ENCODE assay signal across 7 mouse cellular contexts in genomic region chr12:76694801-76695505, GRCm38 (mm10). TPM values are rescaled to one million over a fixed set of nuclear protein-coding genes. Genes with fewer than 3 reads are reported as not detected.
DNase-seq lines count a peak whose midpoint lies in the region; ATAC-seq and TF ChIP-seq lines count a peak whose summit lies in the region.

No protein-coding gene starts in this region.

- TF ChIP-seq CTCF in CH12.LX (conservative IDR thresholded peaks at IDR 0.05 in 1 of 2, IDR thresholded peaks at IDR 0.05 in 1 of 2; ENCODE audit: low read depth in 2 of 2, low read length in 2 of 2): no peak
- TF ChIP-seq CTCF in left cerebral cortex, adult 2 months (IDR thresholded peaks at IDR 0.05): no peak; the same call in 1 of the 2 replicates

- DNase-seq in CH12.LX (ENCODE audit: extremely low read depth) (peak; percentile 82), R1 (ENCODE audit: low read depth, low spot score) (peak; percentile 98)
- peak; percentile 31 for DNase-seq in embryonic facial prominence, embryonic 11.5 days (ENCODE audit: low spot score)
- DNase-seq in left cerebral cortex, adult 2 months (ENCODE audit: extremely low spot score in 1 of 2, low spot score in 2 of 2): peak in 1 of 2 experiments; percentile 48
- peak; percentile 40 for DNase-seq in splenic B cell, adult 2 months (ENCODE audit: low read depth, low spot score)

- H3K9ac ChIP-seq in CH12.LX (ENCODE audit: insufficient read depth, low read depth): no peak overlapping the region
- H3K9ac ChIP-seq in embryonic facial prominence, embryonic 11.5 days (replicated peaks; ENCODE audit: low read length): peak overlapping the region; percentile 19; the same call in 1 of the 2 replicates
- H3K9ac ChIP-seq in hindbrain, embryonic 12.5 days: no peak overlapping the region

- peak overlapping the region; percentile 41 for H3K4me2 ChIP-seq in CH12.LX (ENCODE audit: insufficient read depth, low read depth, poor library complexity, severe bottlenecking)
- H3K4me2 ChIP-seq in embryonic facial prominence, embryonic 11.5 days (ENCODE audit: low read depth, low read length): peak overlapping the region; percentile 39
- peak overlapping the region; percentile 54 for H3K4me2 ChIP-seq in hindbrain, embryonic 12.5 days (replicated peaks)

- TF ChIP-seq EP300 in CH12.LX (IDR thresholded peaks at IDR 0.05; ENCODE audit: low read length): peak; percentile 89

- ATAC-seq in embryonic facial prominence, embryonic 11.5 days (replicated peaks; ENCODE audit: insufficient number of reproducible peaks, low FRiP score, low TSS enrichment, low read depth): no peak
- ATAC-seq in hindbrain, embryonic 12.5 days (ENCODE audit: low FRiP score): no peak
- 0 out of 2 replicates have a peak, but pooled peaks have one; percentile 38 for ATAC-seq in megakaryocyte-erythroid progenitor cell, adult 5-6 weeks (replicated peaks; ENCODE audit: low FRiP score, low TSS enrichment, poor library complexity, severe bottlenecking)

- TF ChIP-seq POLR2A in CH12.LX (IDR thresholded peaks at IDR 0.05; ENCODE audit: low read depth, low read length): peak; percentile 47; the same call in 1 of the 2 replicates

- dilution Hi-C loops in CH12.LX (cut with MboI; ENCODE audit: extremely low pct_ligation_motif_present, extremely low pct_unique_long_range_greater_than_20kb, low sequenced_read_pairs): no loop called here

- H3K27me3 ChIP-seq in CH12.LX (replicated peaks): peaks cover 19% of the 10 kb centered on the region
- no peaks in the 10 kb centered on the region for H3K27me3 ChIP-seq in embryonic facial prominence, embryonic 11.5 days (ENCODE audit: control insufficient read depth, insufficient read depth, low read length)
- H3K27me3 ChIP-seq in hindbrain, embryonic 12.5 days: peaks cover 4% of the 10 kb centered on the region; the same call in 1 of the 2 replicates
- H3K27me3 ChIP-seq in splenic B cell, adult 2 months (ENCODE audit: control insufficient read depth, insufficient read depth, low read length, poor library complexity, severe bottlenecking): no peaks in the 10 kb centered on the region

- H3K4me3 ChIP-seq in CH12.LX (replicated peaks in 1 of 3; ENCODE audit: low read depth in 2 of 3, low read length in 2 of 3, poor library complexity in 1 of 3): peak overlapping the region in 2 of 3 experiments; percentile 1 to 21
- 0 out of 2 replicates have a peak overlapping the region, but pooled peaks have one; percentile 21 for H3K4me3 ChIP-seq in embryonic facial prominence, embryonic 11.5 days (ENCODE audit: low read depth, low read length)
- H3K4me3 ChIP-seq in hindbrain, embryonic 12.5 days: peak overlapping the region; percentile 23
- H3K4me3 ChIP-seq in left cerebral cortex, adult 2 months: peak overlapping the region; percentile 39

- H3K79me2 ChIP-seq in CH12.LX (replicated peaks; ENCODE audit: control insufficient read depth, extremely low read depth, insufficient read depth, poor library complexity, severe bottlenecking): no peaks in the 10 kb centered on the region

- in situ Hi-C loops in CH12.LX (cut with MboI; ENCODE audit: low pct_ligation_motif_present, low pct_unique_long_range_greater_than_20kb, low sequenced_read_pairs): no loop called here

- TF ChIP-seq RAD21 in CH12.LX (IDR thresholded peaks at IDR 0.05; ENCODE audit: low read depth, low read length): no peak; the same call in none of the 2 replicates

- intact Hi-C loops in left cerebral cortex, adult 2 months (cut with DNase I): loop anchor here (5.0 kb wide), 1 partner anchor 122 kb away; no protein-coding TSS in a partner anchor

- H3K27ac ChIP-seq in CH12.LX (ENCODE audit: insufficient read depth, low read depth): peak overlapping the region; percentile 5; the same call in 1 of the 2 replicates
- H3K27ac ChIP-seq in embryonic facial prominence, embryonic 11.5 days (replicated peaks; ENCODE audit: low read depth, low read length): no peak overlapping the region
- H3K27ac ChIP-seq in hindbrain, embryonic 12.5 days: peak overlapping the region; percentile 30; the same call in 1 of the 2 replicates
- peak overlapping the region; percentile 42 for H3K27ac ChIP-seq in left cerebral cortex, adult 2 months

- WGBS in embryonic facial prominence, embryonic 11.5 days: 7% methylated on average over 17 of the region's 17 CpGs
- WGBS in hindbrain, embryonic 12.5 days: 3% methylated on average over 17 of the region's 17 CpGs

- peaks cover 5 to 20% of the 10 kb centered on the region in 2 experiments for H3K4me1 ChIP-seq in CH12.LX (ENCODE audit: control insufficient read depth in 1 of 2, insufficient read depth in 2 of 2)
- H3K4me1 ChIP-seq in embryonic facial prominence, embryonic 11.5 days (ENCODE audit: control insufficient read depth, insufficient read depth, low read length): no peaks in the 10 kb centered on the region
- H3K4me1 ChIP-seq in hindbrain, embryonic 12.5 days: peaks cover 7% of the 10 kb centered on the region

- no peaks in the 10 kb centered on the region for H3K9me3 ChIP-seq in CH12.LX (replicated peaks; ENCODE audit: low read length)
- no peaks in the 10 kb centered on the region for H3K9me3 ChIP-seq in embryonic facial prominence, embryonic 11.5 days (replicated peaks; ENCODE audit: control insufficient read depth, low read length)
- no peaks in the 10 kb centered on the region for H3K9me3 ChIP-seq in hindbrain, embryonic 12.5 days (replicated peaks)

- no peaks in the 10 kb centered on the region for H3K36me3 ChIP-seq in CH12.LX (replicated peaks in 1 of 2; ENCODE audit: control insufficient read depth in 1 of 2, insufficient read depth in 1 of 2, low read length in 1 of 2)
- H3K36me3 ChIP-seq in embryonic facial prominence, embryonic 11.5 days (replicated peaks; ENCODE audit: control insufficient read depth, insufficient read depth, low read depth, low read length): no peaks in the 10 kb centered on the region
- no peaks in the 10 kb centered on the region for H3K36me3 ChIP-seq in hindbrain, embryonic 12.5 days
- H3K36me3 ChIP-seq in splenic B cell, adult 2 months (ENCODE audit: control insufficient read depth, insufficient read depth, low read length, poor library complexity, severe bottlenecking): no peaks in the 10 kb centered on the region

TF ChIP-seq in CH12.LX, 34 proteins besides CTCF, POLR2A, EP300 and RAD21:
- TF ChIP-seq MAX (IDR thresholded peaks at IDR 0.05; ENCODE audit: low read length) (peak; percentile 54; the same call in 1 of the 2 replicates), POLR2AphosphoS2 (IDR thresholded peaks at IDR 0.05; ENCODE audit: low read depth, low read length) (no peak), HCFC1 (IDR thresholded peaks at IDR 0.05; ENCODE audit: low read depth, low read length) (no peak), USF2 (conservative IDR thresholded peaks at IDR 0.05; ENCODE audit: low read depth, low read length) (no peak), ELF1 (IDR thresholded peaks at IDR 0.05; ENCODE audit: low read depth, low read length) (0 out of 2 replicates have a peak, but pooled peaks have one; percentile 40), MEF2A (IDR thresholded peaks at IDR 0.05; ENCODE audit: borderline replicate concordance, low read depth, low read length) (peak; percentile 59; the same call in 1 of the 2 replicates), JUN (IDR thresholded peaks at IDR 0.05; ENCODE audit: insufficient read depth, low read depth, low read length) (peak; percentile 80), TBP (conservative IDR thresholded peaks at IDR 0.05; ENCODE audit: low read depth, low read length) (0 out of 2 replicates have a peak, but pooled peaks have one; percentile 17), ZKSCAN1 (IDR thresholded peaks at IDR 0.05; ENCODE audit: borderline replicate concordance, low read depth, low read length) (no peak), TCF12 (IDR thresholded peaks at IDR 0.05; ENCODE audit: low read depth, low read length) (peak; percentile 87), USF1 (IDR thresholded peaks at IDR 0.05; ENCODE audit: low read depth, low read length) (no peak), MAZ (IDR thresholded peaks at IDR 0.05; ENCODE audit: low read depth, low read length) (peak; percentile 29; the same call in 1 of the 2 replicates), ZC3H11A (IDR thresholded peaks at IDR 0.05; ENCODE audit: low read depth, low read length) (no peak), IRF4 (IDR thresholded peaks at IDR 0.05; ENCODE audit: low read depth, low read length) (peak; percentile 81), ETS1 (conservative IDR thresholded peaks at IDR 0.05; ENCODE audit: low read depth, low read length) (peak; percentile 88), MAFK (IDR thresholded peaks at IDR 0.05; ENCODE audit: insufficient replicate concordance, low read length) (0 out of 2 replicates have a peak, but pooled peaks have one; percentile 43), SMC3 (IDR thresholded peaks at IDR 0.05; ENCODE audit: low read depth, low read length) (no peak), GABPA (IDR thresholded peaks at IDR 0.05; ENCODE audit: insufficient replicate concordance, low read depth, low read length) (no peak), SIN3A (IDR thresholded peaks at IDR 0.05; ENCODE audit: low read length) (peak; percentile 35; the same call in 1 of the 2 replicates), ZMIZ1 (IDR thresholded peaks at IDR 0.05; ENCODE audit: low read depth, low read length) (no peak), BHLHE40 (IDR thresholded peaks at IDR 0.05; ENCODE audit: low read depth, low read length) (peak; percentile 74), RCOR1 (conservative IDR thresholded peaks at IDR 0.05; ENCODE audit: low read depth, low read length) (0 out of 2 replicates have a peak, but pooled peaks have one; percentile 35), MXI1 (IDR thresholded peaks at IDR 0.05; ENCODE audit: low read depth, low read length) (peak; percentile 25; the same call in 1 of the 2 replicates), JUND (conservative IDR thresholded peaks at IDR 0.05; ENCODE audit: low read depth, low read length) (peak; percentile 17; the same call in 1 of the 2 replicates), NELFE (IDR thresholded peaks at IDR 0.05; ENCODE audit: low read depth, low read length) (peak; percentile 22; the same call in 1 of the 2 replicates)

RNA-seq across cellular contexts. Expression of gene Sptb, which starts 15.4 kb away (rescaled TPM):
- 0.04 and 0.08 TPM in 2 replicates for total RNA-seq in CH12.LX (2012; rRNA removed)
- 0.01 and 0.03 TPM in 2 replicates for total RNA-seq in CH12.LX (2014; rRNA removed)
- polyA plus RNA-seq in CH12.LX (2012; ENCODE audit: insufficient read length, low read depth): 0.04 and 0.08 TPM in 2 replicates
- 2.4 and 3.0 TPM in 2 replicates for polyA plus RNA-seq in embryonic facial prominence, embryonic 11.5 days (2014; fragmentation: Nextera tagmentation; extraction: Ambion mirVana)
- 3.3 and 4.2 TPM in 2 replicates for polyA plus RNA-seq in hindbrain, embryonic 12.5 days (2016; fragmentation: Nextera tagmentation; extraction: Ambion mirVana)
- total RNA-seq in left cerebral cortex, adult 2 months (2021): 100 to 1,000 TPM in 1 of 2 experiments, 10 to 100 TPM in 1; 96.7 to 104 TPM
- 40.8 and 44.0 TPM in 2 replicates for total RNA-seq in megakaryocyte-erythroid progenitor cell, adult 5-6 weeks (2014; fragmentation: Nextera tagmentation)
- total RNA-seq in megakaryocyte-erythroid progenitor cell, adult 5-6 weeks (2017): 25.2 and 45.2 TPM in 2 replicates

Comparison
In these comparisons a context has a peak if more than half of its experiments do, and no peak if none do; other contexts are left out.
1. RNA of gene Sptb, which starts 15.4 kb away (total RNA-seq): 96.7 to 104 TPM in left cerebral cortex, adult 2 months and 25.2 to 45.2 TPM in megakaryocyte-erythroid progenitor cell, adult 5-6 weeks; 0.01 to 0.08 TPM in CH12.LX; every median in the first group is over 10 times any median in the second.
2. Peak in every context shown above with its lines, with median percentiles within 50 percentile points of each other: H3K4me2 ChIP-seq and H3K4me3 ChIP-seq.